Mouse (Mus musculus): ENCODE results near the gene Nsmce4a.

Nsmce4a gene

GRCm38 (mm10) chr7:130577388-130578003 lies 4.6 kb upstream of the Nsmce4a start, which contains the start of gene Tacc2:
Tacc2 (plus strand) TSS chr7:130577438.
- in situ Hi-C loops (cut with MseI, MboI), result no loop called here

DNA sequence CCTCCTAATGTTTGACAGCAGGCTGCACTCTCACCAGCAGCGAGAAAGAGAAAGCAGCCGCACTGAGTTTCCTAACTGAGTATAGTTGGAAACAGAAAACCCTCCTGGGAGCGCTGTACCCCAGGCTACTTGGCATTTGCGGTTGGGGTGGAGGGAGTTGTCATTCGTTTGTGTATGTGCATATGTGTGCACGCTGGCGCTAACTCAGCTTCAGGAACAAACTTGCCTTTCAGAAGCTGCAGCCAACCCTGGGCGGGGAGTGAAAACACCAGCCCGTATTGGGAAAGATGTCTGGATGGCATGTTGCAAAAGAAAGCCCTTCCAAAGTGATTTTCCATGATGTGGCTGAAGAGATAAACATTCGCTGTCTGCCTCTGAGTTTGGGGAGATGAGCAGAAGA lies 4.1 kb upstream of the Nsmce4a start:
- in situ Hi-C loops (cut with MseI, MboI), result no loop called here

GRCm38 (mm10) chr7:130574211-130574991 lies 1.5 kb upstream of the Nsmce4a start:
- in situ Hi-C loops (cut with MseI, MboI), result no loop called here

DNA sequence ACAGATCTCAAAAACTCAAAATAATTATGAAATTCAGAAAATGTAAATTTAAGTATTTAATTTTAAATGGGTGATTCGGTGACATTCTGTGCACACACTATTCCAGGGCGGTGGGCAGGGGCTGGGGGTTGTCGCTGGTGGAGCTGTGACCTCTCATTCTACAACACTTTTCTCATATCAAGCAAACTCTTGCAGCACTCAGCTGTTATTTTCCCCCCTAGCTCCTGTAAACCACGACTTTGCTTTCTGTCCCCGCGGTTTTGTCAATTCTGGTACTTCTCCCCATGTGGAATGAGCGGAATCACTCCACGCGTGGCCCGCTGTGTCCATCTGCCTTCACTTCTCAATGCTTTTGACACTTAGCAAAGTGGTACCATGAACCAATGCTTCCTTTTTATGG lies 828 bp upstream of the Nsmce4a start:
- in situ Hi-C loops (cut with MseI, MboI), result no loop called here

DNA sequence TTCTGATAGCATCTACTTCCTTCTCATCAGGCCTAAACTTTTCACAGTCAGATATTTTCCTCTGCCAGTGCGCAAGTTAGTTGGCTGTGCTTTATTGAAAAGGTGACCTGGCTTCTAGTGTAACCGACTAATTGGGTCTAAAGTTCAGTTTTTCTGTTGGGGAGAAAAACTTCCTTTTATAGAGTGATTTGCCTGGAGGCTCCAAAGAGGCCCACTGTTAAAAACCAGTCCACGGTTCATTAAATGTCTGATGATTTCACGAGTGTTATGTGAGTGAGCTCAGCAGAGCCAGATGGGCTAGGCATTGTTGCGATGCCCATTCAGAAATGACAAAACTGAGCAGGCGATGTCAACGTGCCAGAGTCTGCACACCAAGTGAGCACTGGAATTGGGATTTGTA lies 2.4 kb downstream of the Nsmce4a start:
- in situ Hi-C loops (cut with MseI, MboI), result no loop called here

DNA sequence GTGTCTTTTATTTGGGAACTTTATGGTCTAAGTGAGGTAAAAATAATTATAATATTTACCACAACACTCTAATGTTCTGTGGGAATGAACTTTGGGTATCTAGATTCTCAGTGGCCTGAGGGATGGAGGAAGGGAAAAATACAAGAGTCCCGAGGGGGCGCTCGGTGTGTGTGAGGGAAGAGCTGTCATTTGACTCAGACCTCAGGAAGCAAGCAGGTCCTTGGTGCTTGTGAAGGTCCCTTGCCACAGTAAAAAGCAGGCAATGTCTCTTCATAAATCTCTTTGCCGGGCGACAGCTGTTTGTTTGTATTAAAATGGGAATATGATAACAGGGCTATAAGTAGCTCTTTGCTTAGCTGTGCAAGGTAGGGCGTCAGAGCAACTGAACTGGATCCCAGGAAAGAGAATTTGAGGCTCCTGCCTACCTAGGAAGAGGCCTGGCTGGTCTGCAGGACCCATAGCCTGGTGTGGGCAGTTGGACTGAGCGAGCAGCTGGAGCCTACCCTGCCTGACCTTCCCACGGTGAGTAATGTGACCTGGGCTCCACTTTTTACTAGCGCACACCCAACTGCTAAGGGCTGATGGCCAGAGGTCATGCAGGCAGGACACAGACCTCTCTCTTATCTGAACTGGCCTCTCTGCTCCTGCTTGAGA lies 4.0 kb downstream of the Nsmce4a start:
- in situ Hi-C loops (cut with MseI, MboI), result no loop called here

- in situ Hi-C loops (cut with MseI, MboI), result no loop called here
These were observed 8.3 kb downstream of the Nsmce4a start for GRCm38 (mm10) chr7:130564596-130564995.

GRCm38 (mm10) chr7:130563880-130564279 lies 9.0 kb downstream of the Nsmce4a start:
- in situ Hi-C loops (cut with MseI, MboI), result no loop called here

DNA sequence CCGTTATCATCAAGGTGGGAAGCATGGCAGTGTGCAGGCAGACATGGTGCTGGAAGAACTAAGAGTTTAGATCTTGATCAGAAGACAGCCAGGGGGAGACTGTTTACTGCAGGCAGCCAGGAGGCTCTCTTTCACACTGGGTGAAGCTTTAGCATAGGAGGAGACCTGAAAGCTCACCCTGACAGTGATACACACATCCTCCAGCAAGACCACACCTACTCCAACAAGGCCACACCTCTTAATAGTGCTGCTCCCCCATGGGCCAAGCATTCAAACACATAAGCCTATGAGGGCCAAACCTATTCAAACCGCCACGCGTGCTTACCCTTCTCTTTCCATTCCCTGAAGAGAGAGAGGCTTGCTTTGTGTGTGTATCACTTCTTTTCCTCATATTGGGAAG lies 9.6 kb downstream of the Nsmce4a start:
- in situ Hi-C loops (cut with MseI, MboI), result no loop called here

DNA sequence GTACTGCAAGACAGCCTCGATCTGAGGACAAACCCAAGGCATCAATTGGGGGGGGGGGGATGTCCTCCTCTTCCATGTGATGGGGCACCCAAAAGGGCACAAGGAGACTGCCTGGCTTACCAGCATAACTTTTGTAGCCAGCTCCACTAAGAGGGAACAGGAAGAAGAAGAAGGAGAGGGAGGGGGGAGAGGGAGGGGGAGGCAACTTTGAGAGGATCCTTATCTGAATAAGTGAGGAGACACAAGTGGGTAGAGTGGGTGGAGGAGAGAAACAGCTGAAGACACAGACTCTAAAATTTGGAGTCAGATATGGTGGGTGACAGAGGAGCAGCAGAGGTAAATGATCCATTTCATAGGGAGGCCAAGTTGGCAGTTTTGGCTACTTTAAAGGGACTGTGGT lies 12.0 kb downstream of the Nsmce4a start:
- in situ Hi-C loops (cut with MseI, MboI), result no loop called here

DNA sequence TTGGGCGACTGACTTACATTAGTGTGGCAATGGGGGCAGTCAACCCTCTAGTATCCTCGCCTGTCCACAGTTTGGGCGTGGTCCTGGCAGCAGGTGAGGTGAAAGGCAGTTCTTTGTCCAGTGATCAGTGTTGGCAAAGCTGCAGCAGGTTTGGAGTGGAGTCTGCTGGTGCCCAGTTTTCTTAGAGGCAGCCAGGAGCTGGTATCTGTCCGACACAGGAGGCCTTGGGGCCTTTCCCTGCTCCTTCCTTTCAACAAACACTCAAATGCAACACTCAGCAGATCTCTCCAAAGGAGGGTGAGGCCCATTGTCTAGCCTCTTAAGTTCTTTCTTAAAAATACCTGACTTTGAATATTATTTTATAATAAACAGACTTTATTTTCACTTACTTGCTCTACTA lies 14.3 kb downstream of the Nsmce4a start:
- in situ Hi-C loops (cut with MseI, MboI), result no loop called here

DNA sequence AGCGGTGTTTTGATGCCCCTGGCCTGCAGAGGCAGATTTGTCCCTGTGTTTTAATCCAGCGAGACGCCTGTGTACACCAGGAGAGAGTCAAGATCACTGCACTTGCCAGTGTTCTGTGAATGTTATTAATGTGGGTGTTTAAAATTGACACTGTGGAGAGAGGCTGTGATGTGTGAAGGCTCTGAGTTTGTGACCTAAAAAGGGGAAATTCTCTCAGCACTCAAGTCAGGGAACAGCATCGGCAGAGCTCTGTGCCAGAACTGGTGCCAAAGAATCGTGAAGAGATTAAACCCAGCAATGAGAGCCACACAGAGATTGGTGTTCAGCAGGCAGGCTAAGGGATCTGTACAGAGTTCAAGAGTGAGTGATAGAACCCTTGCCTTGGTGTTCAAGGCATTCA lies 17.3 kb downstream of the Nsmce4a start:
- in situ Hi-C loops (cut with MseI, MboI), result no loop called here

DNA sequence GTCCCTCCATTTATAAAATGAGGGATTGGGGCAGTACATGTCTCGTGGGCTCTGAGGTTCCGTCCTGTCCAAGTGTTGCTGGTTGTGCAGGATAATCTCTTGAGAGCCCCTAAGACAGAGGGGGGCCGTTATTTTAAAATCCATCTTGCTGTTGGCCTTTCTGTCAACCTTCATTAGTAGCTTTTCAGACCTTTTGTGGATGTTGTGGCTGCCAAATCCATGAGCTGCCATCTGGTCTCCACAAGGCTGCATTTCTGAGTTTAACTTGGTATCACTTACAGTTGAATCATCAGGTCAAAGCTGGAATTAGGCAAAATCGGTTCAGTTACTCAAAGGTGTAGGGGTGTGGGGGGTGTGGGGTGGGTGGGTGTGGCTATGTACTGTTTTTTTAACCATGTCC lies 19.6 kb downstream of the Nsmce4a start:
- in situ Hi-C loops (cut with MseI, MboI), result no loop called here

GRCm38 (mm10) chr7:130552780-130553179 lies 20.1 kb downstream of the Nsmce4a start:
- in situ Hi-C loops (cut with MseI, MboI), result no loop called here

DNA sequence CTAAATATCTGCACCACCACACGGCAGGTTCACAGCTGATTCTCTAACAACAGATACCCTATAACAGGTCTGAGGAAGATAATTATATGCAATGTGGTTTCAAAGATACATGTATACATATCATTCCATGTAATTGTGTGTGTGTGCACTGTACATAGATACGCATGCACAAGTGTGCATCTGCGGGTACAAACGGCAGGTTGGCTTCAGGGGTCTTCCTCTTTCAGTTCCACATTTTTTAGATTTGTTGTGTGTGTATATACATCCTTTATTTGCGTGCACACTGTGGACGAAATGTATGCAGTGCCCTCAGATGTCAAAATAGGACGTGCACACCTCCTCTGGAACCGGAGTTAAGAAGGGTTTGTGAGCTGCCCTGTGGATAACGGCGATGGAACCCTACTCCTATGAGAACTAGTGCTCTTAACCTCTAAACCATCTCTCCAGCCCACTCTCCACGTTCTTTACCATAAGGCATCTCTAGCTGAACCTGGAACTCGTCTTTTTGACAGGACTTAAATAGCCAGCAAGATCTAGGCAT lies 25.2 kb downstream of the Nsmce4a start:
- in situ Hi-C loops (cut with MseI, MboI), result no loop called here

GRCm38 (mm10) chr7:130546791-130547484 lies 26.0 kb downstream of the Nsmce4a start:
- in situ Hi-C loops (cut with MseI, MboI), result no loop called here

DNA sequence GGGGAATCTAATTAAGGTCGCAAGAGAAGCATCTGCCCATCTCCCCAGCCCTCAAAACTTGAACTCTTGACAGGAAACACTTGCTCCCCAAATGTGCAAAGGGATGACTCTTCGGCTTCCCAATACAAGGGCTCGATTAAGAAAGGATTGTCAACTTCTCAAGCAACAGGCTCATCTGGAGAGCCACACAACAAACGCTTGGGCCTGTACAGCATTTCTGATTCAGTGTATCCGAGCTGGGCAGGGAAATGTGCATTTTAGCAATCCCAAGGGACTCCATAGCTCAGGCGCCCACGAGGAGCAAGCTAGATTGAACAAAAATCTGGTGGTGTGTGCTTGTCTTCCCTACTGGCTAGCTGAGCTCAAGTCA lies 26.5 kb downstream of the Nsmce4a start:
- in situ Hi-C loops (cut with MseI, MboI), result no loop called here

GRCm38 (mm10) chr7:130545893-130546292 lies 27.0 kb downstream of the Nsmce4a start:
- in situ Hi-C loops (cut with MseI, MboI), result no loop called here

DNA sequence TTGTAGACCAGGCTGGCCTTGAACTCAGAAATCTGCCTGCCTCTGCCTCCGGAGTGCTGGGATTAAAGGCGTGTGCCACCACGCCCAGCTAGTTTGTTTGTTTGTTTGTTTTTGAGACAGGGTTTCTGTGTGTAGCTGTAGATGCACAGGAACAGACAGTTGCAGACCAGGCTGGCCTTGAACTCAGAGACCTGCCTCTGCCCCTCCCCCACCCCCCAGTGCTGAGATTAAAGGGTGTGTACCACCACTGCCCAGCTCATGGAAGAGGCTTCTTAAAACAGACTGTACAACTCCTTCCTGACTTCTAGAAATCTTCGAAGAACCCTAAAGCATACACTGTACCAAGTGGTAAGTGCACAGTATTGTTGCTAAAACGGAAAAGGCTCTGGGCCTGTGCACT lies 27.5 kb downstream of the Nsmce4a start:
- in situ Hi-C loops (cut with MseI, MboI), result no loop called here

GRCm38 (mm10) chr7:130543181-130543580 lies 29.7 kb downstream of the Nsmce4a start:
- in situ Hi-C loops (cut with MseI, MboI), result no loop called here

DNA sequence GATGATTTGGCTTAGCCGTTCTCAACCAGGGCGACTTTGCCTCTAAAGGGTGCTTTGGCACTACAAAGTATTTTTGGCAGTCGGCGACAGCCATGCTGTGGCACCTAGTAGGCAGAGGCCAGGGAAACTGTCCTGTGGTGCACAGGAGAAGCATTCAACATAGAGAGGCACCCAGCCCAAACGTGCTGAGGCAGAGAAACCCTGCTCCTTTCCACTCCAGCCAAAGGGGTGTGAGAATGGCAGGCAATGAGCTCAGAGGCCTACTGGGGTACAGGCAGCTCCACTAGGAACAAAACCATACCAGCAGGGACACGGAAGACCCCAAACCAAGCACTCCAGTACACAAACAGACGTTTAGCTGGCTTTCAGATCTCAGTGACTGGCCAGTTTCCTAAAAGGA lies 32.7 kb downstream of the Nsmce4a start:
- in situ Hi-C loops (cut with MseI, MboI), result no loop called here

DNA sequence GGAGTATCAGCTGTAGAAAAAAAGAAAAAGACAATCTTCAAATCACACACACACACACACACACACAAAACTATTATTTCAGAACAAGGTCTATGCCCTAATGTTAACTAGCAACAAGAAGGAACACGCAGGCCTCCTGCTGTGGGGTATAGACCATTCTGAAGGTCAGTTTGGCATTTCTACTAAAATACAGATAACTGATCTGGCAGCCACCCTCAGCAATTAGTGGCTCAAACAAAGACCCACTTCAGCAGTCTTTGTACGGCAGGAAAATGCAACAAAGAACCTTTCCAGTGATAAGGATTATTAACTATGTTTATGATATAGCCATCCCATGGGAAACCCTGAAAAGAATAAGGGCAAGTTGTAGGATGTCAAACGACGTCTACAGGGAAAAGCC lies 35.9 kb downstream of the Nsmce4a start:
- in situ Hi-C loops (cut with MseI, MboI), result no loop called here

All from mouse trophoblast stem cell (cell line).